Mouse (Mus musculus): Measurements from ENCODE around the gene Gm28308.
A peak's percentile ranks its signal among the peaks of the same experiment; 100 is the strongest.

The Gm28308 gene

DNA sequence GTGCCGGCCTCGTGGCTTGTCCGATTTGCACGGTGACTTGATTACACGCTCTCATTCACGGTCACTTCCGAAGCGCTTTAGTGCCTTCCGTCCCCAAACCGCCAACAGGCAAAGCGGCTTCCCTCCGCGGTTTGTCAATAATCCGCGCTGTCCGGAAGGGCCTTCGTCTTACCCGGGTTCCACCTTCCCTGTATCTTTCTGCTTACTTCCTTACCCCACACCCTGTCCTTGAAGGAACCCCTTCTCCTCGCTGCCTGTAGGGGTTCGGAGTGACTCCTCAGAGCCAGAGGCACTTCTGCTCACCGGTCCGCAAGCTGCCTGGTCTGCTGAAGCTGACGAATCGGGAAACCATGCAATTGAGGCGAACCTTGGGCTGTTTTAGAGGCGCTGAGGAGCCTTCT is 33.3 kb upstream of the Gm28308 start:
- DNase-seq, result no peak

DNA sequence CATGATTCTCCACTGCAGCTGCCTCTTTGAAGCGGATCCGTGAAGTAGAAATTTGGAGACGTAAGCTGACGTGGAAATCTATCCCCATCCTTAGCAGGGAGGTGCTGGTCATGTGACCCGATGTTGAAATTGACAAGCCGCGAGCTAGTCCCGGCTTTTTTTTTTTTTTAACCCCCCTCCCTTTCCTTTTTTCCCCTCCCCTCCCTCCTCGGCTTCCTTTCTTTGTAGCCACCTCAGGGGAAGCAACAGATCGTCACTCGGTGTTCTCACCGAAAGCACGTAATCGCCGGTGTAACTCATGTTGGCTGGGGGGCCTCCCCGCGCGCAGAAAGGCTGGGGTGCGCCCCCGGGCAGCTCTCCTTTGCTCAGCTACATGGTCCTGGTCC is 32.6 kb upstream of the Gm28308 start, which contains the start of gene Hoxa11:
Gene Hoxa11, minus strand, starts transcription at position 54 of the 386 bp plus-strand sequence.
- no peak for DNase-seq

DNA sequence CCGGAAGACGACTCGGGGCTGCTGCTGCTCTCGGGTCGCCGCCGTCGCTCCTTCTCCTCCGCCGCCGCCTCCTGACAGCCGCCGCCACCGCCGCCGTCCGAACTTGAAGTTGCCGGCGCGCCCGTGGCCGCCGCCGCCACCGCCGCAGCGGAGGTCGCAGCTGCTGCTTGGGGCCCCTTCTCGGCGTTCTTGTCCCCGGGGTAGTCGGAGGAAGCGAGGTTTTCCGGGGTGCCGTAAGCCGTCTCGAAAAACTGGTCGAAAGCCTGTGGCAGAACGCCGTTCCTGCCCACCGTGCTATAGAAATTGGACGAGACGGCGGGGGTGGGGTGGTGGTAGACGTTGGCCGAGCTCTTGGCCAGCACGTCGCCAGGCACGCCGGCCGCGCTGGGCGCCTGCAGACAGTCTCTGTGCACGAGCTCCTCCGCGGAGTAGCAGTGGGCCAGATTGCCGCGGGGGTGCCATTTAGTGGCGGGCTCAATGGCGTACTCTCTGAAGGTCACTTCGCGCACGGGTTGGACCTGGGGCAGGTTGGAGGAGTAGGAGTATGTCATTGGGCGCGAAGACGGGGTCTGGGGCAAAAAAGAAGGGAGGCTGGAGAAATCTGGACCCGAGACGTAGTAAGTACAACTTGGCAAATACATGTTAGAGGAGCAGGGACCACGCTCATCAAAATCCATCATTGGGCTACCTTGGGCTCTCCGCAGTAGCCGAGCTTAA is 32.1 kb upstream of the Gm28308 start:
- no peak for DNase-seq

DNA sequence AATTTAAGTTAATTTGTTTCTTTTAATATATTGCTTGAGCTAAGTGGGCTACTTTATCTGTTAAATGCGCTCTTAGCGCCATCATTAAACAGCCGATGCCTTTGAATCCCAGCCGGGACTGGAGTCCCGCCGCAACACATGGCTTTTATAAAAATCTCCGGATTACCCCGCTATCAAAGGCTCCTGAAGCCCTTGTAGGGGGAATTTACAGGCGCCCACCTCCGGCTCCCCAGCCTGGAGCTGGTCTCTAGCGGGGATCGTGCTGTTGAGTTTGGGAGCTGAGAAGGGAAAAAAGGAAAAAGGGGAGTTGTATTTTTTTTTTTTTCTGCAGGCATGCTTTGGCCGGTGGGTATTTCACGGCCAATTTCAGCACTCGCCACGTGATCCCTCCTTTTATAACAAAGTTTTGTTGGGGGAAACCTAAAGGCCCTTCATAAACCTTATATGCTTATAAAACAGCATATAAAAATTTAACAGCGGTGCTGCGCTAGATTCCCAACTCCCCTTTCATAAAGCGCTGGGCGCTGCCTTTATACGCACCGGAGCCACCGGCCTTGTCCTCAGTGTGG is 31.4 kb upstream of the Gm28308 start:
- DNase-seq, result no peak

DNA sequence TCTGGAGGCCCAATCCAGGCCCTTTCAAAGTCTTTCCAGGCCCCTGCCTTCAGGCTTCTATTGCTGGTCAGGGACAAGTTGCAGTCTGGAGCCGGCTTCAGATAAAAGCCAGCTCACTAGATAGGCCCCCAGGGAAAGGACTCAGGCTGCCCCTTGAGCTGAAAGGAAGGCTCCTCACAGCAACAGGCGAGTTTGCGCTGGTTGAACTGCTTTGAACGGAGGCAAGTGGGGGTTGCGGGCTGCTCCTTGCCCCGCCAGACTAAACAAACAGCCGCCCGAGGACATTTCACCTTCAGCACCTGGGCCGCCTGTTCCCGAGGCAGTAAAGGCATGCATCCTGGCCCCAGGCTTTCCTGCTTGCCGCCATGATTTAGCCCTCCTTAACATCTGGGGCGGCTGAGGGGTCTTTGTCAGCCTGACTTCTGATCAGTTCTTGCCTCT is 30.6 kb upstream of the Gm28308 start:
- no peak for DNase-seq

DNA sequence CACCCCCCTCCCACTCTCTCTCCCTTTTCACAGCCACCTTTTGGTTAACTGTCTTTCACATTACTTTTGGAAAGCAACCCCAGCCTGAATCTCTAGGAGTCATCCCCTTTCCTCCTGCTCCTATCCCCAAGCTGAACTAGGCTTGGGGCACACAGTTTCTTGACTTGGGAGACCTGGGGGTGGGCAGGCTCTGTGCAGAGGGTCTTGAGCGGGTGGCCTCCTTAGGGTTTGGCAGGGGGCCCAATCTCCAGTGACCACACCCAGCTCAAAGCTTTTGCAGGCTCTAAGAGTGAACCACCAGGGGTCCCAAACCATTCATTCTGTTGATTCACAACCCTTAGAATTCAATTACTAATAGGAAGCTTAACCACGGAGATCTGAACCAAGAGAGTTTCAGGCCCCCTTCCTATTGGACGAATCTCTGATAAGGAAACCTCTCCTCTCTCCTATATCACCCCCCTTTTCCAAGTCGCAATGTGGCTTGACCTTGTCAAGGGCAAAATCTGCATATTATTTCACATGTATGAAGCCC is 29.7 kb upstream of the Gm28308 start:
- no peak for DNase-seq

DNA sequence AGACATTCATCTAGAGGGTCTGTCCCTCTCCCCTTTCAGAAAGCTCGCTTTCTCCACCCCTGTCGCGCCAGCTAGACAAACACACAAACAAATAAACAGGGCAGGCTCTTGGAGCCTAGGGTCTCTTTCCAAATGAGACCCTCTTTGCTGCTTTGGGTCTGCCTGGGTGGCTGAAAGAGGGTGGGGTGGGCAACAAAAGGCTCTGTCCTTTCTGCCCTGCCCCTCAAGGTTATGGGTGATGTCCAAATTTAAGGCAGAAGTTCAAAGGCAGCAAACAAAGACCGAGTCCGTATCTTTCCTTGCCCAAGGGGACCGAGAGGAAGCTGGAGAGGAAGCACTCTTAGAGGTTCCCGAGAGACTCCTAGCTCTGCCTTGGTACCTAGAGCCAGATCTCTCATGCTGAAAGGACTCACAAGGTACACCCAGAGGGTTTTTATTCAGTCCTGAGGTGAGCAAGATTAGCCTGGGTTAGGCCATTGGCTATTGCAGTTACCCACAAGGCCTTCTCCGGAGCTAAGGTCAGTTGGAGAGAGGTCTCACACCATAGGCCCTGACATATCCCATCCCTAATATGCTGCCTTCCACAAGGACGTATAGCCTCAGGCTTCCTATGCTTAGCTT is 28.0 kb upstream of the Gm28308 start:
- no peak for DNase-seq

DNA sequence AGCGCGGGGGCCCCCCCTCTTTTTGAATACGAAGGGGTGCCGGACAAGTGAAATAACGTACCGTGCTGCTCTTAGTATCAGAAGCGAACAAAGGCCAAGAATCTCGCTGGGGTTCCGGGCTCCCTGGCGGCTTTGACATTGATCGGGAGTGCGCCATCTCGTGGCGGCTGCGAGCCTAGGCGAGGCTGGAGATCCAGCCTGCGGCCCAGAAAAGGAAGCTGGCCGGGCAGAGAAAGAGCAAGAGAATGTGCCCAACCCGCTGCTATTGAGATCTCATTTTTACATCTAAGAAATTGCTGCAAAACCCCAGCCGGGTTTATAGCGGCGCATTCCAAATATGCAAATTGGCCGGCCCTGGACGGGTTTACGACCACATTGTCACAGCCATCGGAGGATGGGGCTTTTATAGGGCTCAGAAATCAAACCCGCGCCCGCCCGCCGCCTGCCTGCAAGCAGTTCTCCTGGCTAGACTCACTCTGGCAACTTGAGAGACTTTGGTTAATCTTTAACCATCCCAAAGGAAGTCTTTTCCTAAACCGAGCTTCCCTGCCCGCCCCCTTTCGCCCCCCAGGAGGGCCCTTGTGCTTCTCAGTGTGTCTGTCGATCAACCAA is 27.4 kb upstream of the Gm28308 start, which contains the start of gene Hoxa10:
Gene Hoxa10, minus strand, starts transcription at position 466 of the 612 bp plus-strand sequence.
- peak in 1 of 2 experiments; percentile 61 for DNase-seq

DNA sequence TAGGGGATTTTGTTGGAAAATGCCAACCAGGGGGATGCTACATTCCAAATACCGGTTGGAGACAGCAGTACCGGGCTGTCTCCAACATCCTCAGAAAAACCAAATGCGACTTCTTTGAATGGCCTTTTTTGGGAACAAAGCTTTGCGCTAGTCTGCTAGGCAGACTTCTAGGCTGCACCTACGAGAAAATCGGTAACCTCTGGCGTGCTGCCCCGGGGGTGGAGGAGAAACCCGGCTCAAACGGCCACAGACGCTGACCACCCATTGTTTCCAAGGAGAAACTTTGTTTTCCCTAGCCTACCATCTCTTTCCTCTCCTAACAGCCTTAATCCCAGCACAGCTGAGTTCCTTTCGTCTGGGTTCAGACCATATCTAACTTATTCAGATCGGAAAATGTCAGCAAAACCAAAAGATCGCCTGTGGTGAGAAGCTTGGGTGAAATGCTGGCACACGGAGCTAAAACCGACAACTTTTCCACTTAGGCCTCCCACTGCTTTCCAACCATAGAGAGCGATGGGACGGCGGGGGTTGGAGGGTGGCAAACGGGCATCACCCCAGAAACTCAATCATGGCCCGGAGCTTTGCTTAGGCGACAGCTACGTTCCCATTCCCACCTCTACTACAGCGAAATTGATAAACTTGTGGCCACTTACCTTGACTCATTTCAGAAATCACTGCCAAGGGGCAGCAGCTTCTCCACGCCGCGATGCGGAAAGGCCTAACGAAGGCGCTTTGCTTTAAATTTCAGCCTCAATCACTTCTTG is 26.7 kb upstream of the Gm28308 start:
- DNase-seq, result no peak

DNA sequence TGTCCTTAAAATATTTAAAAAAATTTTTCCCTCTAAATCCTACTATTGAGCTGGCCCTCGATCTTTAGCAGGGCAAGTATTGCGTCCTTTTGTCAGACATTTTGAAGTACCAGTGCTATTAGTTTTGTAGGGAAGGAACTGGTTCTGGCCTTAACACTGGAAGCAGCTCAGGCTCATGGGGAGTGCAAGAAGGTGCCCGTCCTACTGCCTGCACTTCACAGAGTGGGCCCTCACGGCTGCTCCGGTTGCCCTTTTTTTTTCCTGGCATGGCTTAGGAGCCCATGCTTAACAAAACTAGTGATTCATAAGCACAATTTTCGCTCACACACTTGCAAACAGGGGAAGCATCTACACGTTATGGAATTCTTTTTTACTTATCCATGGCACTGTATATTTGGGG is 25.8 kb upstream of the Gm28308 start:
- DNase-seq, result no peak

DNA sequence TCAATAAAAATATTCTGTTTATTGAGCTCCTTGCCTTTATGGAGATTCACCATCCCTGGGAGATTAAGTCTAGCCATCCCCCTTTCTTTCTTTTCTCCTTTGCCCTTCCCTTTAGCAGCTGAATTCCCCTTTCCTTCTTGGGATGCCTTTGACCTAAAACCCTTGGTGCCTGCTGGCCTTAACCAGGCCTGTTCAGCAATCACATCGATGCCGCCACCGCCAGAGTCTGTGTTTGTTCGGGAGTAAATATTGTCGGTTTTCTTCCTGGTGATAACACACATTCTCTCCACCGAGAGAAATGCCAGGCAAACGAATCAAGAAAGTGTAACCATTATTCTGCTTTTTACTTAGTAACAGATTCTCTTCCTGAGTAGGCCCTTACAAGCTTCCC is 25.0 kb upstream of the Gm28308 start:
- DNase-seq, result no peak

DNA sequence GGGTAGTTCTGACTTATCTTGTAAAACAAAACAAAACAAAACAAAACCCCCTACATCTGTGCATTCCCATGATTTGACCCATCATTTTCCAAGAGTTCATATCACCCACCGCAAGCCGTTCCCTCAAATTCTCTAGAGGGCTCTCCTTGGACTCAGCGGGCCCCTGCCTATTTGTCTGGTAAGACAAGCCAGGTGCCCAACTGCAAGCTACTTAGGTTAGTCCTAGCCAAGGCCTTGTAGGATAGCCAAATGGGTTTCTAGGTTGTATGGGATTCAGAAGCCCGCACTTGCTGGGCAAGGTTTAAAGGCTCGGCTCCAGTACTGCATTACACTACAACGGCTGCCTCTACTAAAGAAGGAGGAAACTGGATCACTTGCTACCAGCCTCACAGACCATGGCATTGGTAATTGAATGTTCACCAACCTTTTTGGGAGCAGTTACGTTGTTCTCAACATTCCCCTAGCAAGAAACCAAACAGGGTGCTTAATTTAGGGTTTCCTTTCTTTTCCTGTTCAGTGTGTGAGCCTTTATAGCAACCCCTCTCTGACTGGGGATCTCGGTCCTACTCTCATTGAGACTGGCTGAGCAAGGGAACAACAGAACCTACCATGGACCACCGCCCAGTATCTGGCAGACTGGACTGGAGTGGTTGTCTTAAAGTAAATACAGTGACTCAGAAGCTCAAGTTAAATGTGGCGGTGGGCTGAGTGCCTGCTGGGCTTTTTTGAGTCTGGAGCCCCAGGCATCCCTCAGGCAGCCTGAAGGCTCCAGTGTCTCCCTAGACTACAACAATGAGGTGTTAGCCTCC is 24.4 kb upstream of the Gm28308 start:
- no peak for DNase-seq

DNA sequence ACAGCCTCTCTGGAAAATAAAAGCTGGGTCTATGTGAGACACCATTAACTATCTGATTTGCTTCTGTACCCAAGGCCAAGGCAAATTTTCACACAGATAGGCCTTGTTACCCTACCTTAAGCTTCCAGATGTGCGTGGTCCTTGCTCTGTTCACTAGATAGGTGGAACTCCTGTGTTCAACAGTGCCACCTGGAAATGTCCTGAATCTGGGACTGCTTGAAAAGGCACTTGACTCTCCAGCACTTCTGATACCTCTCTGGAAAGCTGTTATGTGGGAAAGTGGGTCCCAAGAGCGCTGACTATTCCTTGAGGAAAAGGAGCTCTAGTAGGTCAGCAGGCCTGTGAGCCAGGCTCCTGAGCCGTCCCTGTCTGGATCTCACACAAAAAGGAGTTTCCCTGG is 23.7 kb upstream of the Gm28308 start:
- DNase-seq, result no peak

DNA sequence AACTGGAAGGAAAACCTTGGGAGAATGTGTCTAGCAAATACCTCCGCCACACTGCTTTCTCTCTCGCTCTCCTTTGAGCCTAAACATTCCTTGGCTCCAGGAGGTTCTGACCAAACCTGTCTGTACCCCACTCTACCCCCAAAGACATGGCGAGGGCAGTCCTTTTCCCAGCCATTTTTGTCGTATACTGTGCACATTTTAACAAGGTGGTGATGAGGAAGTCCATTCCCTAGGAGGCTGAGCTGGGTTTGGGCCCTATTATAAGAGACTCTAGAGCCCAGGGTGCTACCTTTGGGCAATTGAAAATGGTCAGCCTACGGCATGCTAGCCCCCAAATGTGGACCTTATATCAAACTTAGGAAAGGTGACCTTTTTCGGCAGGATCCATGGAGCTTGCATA is 22.7 kb upstream of the Gm28308 start:
- DNase-seq, result no peak

DNA sequence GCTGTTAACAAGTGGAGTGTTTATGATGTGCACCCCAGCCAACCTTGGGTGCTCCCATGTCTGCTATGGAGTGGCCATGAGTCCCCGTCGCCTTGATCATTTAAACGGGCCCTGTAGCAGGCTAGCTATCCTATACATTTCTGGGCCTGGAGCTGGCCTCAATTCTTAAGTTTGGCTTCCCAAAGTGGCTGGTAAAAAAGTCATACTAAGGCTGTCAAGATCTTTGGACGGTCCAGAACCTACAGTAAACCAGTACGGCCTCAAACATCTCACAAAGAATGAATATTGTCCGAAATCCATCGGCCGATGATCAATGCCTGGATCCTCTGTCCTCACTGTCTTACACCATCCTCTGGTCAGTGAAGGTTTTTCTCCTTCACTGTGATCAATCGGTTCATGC is 22.1 kb upstream of the Gm28308 start:
- no peak for DNase-seq

DNA sequence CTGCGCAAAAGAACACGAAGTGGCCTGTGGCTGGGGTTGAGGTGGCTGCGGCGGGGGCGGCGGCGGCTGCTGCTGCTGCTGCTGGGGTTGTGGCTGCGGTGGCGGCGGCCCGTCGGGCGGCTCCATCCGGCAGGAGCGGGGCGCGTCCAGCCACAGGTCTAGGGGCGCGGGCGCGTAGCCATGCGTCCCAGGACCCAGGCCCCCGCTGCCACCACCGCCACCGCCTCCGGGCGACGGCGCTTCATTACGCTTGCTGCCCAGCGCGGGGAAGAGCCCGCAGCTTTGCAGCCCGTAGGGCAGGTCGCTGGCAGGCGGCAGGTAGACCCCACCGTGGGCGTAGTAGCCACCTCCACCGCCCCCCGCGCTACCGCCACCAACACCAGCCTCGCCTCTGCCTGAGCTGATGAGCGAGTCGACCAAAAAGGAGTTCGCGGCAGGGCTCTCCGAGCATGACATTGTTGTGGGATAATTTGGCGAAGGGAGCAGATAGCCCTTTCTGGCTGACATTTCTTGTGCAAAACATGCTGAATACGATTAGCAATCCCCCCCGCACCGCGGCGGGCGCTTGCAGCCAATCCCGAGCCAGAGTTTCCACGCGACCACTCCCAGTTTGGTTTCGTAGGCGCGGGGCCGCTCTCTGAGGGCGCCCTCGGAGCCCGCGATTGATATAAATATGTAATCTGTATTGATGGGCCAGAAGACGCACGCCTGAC is 21.4 kb upstream of the Gm28308 start:
- no peak for DNase-seq

DNA sequence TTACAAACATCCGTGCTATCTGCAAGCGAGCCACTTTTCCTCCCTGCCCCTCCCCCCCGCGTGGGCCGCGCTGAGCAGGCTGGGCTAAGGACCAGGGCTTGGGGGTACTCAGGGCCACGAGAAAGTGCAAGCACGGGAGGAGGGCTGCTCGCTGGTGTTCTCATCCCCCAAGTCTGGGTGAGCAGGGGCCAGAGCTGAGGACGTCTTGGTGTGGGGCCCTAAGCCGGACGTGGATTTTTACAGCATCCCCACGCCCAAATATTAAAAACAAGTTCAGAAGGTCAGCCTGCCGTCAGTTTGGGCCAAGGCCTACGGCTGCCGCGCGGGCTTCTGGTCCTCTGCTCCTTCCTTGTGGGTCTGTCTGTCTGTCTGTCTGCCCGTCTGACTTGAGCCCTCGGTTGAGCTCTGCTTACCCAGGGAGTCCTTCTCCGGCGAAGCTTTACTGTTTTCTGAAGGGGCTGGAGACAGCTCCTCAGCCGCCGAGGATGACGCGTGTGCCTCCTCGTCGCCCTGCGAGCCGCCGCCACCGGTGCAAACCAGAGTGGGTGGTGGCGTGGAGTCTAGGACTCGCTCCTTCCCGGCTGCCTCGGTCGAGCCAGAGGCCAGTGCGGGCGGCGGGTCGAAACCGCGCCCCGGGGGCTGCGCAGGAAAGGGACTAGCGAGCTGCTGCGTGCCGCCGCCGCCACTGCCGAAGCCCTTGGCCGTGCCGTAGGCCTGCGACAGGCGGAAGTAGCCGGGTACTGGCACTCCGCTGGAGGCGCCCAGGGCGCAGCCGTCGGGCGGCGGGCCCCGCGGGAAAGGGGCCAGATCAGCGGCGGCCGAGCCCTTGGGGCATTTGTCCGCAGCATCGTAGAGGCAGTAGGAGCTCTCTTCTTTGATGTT is 20.6 kb upstream of the Gm28308 start:
- no peak for DNase-seq

DNA sequence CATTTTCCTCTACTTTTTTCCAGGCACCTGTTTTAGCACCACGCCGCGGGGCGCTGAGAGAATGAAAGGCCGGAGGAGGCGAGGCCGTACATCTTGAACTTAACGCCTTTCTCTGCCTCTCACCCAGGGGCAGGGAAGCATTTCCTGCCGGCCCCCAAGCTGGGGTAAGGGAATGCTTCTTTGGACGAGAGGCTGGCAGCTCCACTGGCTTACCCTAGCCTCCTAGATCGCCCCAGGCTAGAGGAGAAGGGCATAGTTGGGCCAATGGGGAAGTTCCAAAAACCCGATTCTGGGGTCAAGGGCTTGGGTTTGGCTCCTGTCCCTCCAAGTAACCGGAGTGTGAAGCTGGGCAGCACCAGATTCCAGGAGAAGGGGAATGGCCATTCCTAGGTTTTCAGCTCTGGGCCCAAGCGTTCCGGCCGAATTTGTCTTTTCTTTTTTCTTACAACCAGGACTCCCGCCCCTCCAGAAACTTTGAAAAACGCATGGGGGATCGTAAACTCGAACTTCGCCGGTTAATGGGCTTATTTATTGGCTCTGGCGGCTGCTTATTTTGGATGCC is 19.9 kb upstream of the Gm28308 start:
- no peak for DNase-seq

DNA sequence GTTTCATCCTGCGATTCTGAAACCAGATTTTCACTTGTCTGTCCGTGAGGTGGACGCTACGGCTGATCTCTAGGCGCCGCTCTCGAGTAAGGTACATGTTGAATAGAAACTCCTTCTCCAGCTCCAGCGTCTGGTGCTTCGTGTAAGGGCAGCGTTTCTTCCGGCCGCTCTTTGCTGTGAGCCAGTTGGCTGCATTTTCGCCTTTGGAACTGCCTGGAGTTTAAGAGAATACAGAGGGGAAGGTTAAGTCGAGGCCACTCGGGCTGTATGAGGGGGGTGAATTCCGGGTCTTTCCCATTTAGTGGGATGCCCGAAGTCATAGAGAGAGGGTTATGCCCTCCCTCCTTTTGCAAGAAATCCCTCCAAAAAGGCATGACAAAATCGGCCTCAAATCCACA is 19.4 kb upstream of the Gm28308 start:
- no peak for DNase-seq
